Mouse (Mus musculus) forebrain, embryonic 12.5 days (tissue): Measurements from ENCODE around the gene Slc26a3. TPM values are rescaled to one million over a fixed set of nuclear protein-coding genes. Genes with fewer than 3 reads are reported as not detected.
"Not testable (repeated sequence)": the region's sequence is repeated elsewhere in the genome, so short reads cannot be mapped to it uniquely, and the experiment has no call there.

ENCODE experiments used
- ATAC-seq: fragments of 200-750 bp; cut with Nextera tagmentation; 2 replicates; pipeline ENCODE4 v1.8.0; 2017; ENCODE audit warnings: moderate TSS enrichment; ENCODE audit not compliant: low FRiP score
- H3K27ac ChIP-seq: fragments of 300-500 bp; sonication (generic); 2 replicates; pipeline ENCODE4 v1.5.1; 2016; ENCODE audit warnings: mild to moderate bottlenecking
- H3K27me3 ChIP-seq: fragments of 300-500 bp; sonication (generic); 2 replicates; pipeline ENCODE4 v1.6.1; 2016; ENCODE audit warnings: mild to moderate bottlenecking
- H3K36me3 ChIP-seq: fragments of 300-500 bp; sonication (generic); replicated peaks from 2 replicates; pipeline ENCODE4 v1.6.1; 2016; ENCODE audit warnings: mild to moderate bottlenecking
- H3K4me1 ChIP-seq: fragments of 300-500 bp; sonication (generic); 2 replicates; pipeline ENCODE4 v1.6.1; 2016
- H3K4me2 ChIP-seq: fragments of 300-500 bp; sonication (generic); 2 replicates; pipeline ENCODE4 v1.6.1; 2016; ENCODE audit warnings: mild to moderate bottlenecking, moderate library complexity
- H3K4me3 ChIP-seq: fragments of 300-500 bp; sonication (generic); replicated peaks from 2 replicates; pipeline ENCODE4 v1.5.1; 2016; ENCODE audit warnings: mild to moderate bottlenecking
- H3K9ac ChIP-seq: fragments of 300-500 bp; sonication (generic); 2 replicates; pipeline ENCODE4 v1.6.1; 2016; ENCODE audit warnings: mild to moderate bottlenecking
- H3K9me3 ChIP-seq: fragments of 300-500 bp; sonication (generic); 2 replicates; pipeline ENCODE4 v1.6.1; 2016
- WGBS: fragments of 180-500 bp; shearing (Covaris S2); methylation state at CpG from one replicate; pipeline ENCODE4 v1.1.7; 2016; 5-methylcytosine and 5-hydroxymethylcytosine counted together
- polyA plus RNA-seq: library from polyadenylated mRNA; unstranded; fragments of >200 nt; fragmentation: Nextera tagmentation; extraction: Ambion mirVana; gene quantifications from 2 replicates; pipeline ENCODE4 v1.2.1, GENCODE M21; 2016

The Slc26a3 gene
- polyA plus RNA-seq, 1 experiment from 2014 or later, result 0.06 TPM

DNA sequence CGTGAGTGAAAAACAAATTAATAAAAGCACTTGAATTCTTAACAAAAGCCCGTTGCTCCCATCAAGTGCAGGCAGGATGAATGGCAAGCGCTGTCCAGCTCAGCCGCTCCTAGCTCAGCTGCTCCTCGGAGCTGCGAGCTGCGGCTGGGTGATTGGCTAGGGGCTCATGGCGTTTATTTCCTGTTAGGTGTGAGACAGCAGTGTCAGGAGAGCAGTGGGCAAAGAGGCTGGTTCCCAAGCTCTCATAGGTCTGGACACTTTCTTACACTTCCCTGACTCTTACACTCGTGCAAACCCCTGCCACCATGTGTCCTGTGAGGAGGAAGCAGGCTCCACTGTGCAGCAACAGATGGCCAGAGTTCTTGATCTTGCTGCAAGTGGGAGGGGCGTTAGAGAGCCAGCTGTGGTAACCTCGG, 53.5 kb downstream of the Slc26a3 start:
- H3K4me2 ChIP-seq, result peak overlapping the region; percentile 46
- H3K4me1 ChIP-seq, result peaks cover 7% of the 10 kb centered on the region; the same call in 1 of the 2 replicates
- H3K9me3 ChIP-seq, result no peaks in the 10 kb centered on the region
- peaks cover 6% of the 10 kb centered on the region; the same call in 1 of the 2 replicates for H3K27me3 ChIP-seq
- no peak overlapping the region for H3K27ac ChIP-seq
- peak; percentile 65 for ATAC-seq
- no peaks in the 10 kb centered on the region for H3K36me3 ChIP-seq
- WGBS, result 2% methylated on average over 11 of the region's 11 CpGs
- H3K4me3 ChIP-seq, result peak overlapping the region; percentile 20
- H3K9ac ChIP-seq, result no peak overlapping the region

- Histone ChIP-seq H3K36me3 (no peaks in the 10 kb centered on the region), H3K4me2 (no peak overlapping the region), H3K27me3 (peaks cover 6% of the 10 kb centered on the region; the same call in 1 of the 2 replicates), H3K9me3 (no peaks in the 10 kb centered on the region), H3K4me1 (peaks cover 7% of the 10 kb centered on the region; the same call in 1 of the 2 replicates), H3K4me3 (no peak overlapping the region), H3K9ac (no peak overlapping the region), H3K27ac (no peak overlapping the region)
- WGBS, result 79% methylated on average over 6 of the region's 6 CpGs
- ATAC-seq, result no peak
Observed at GRCm38 (mm10) chr12:31444827-31445226, 54.2 kb downstream of the Slc26a3 start.

DNA sequence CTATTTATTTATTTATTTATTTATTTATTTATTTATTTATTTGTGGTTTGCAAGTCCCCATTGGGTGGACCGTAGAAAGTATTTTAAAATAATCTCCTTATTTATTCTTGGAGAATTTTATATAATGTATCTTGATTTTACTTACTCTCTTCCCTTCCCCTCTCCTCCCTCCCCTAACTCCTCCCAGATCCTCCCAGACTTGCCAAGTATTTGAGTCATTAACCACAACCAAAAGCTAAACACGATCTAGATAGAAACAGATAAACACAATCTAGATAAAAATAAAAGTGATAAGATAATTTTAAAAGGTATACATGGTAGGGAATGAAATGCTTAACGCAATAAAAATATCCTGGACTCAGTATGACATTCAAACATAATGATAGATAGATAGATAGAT, 58.7 kb downstream of the Slc26a3 start:
- H3K9ac ChIP-seq, result no peak overlapping the region
- 92% methylated on average over 3 of the region's 3 CpGs for WGBS
- peaks cover under 1% of the 10 kb centered on the region; the same call in 1 of the 2 replicates for H3K4me1 ChIP-seq
- H3K4me3 ChIP-seq, result no peak overlapping the region
- no peaks in the 10 kb centered on the region for H3K9me3 ChIP-seq
- H3K36me3 ChIP-seq, result no peaks in the 10 kb centered on the region
- no peak for ATAC-seq
- no peak overlapping the region for H3K27ac ChIP-seq
- H3K4me2 ChIP-seq, result no peak overlapping the region
- no peaks in the 10 kb centered on the region for H3K27me3 ChIP-seq

- Histone ChIP-seq H3K4me1 (no peaks in the 10 kb centered on the region), H3K4me2 (no peak overlapping the region), H3K4me3 (no peak overlapping the region), H3K27me3 (no peaks in the 10 kb centered on the region), H3K27ac (no peak overlapping the region), H3K9me3 (no peaks in the 10 kb centered on the region), H3K36me3 (no peaks in the 10 kb centered on the region), H3K9ac (no peak overlapping the region)
- WGBS, result 88% methylated on average over 9 of the region's 9 CpGs
- ATAC-seq, result no peak
Observed at GRCm38 (mm10) chr12:31456271-31456670, 65.6 kb downstream of the Slc26a3 start.

GRCm38 (mm10) chr12:31458474-31458873, 67.8 kb downstream of the Slc26a3 start:
- Histone ChIP-seq H3K4me3 (no peak overlapping the region), H3K4me1 (no peaks in the 10 kb centered on the region), H3K4me2 (no peak overlapping the region), H3K9ac (no peak overlapping the region), H3K9me3 (no peaks in the 10 kb centered on the region), H3K27me3 (no peaks in the 10 kb centered on the region), H3K27ac (no peak overlapping the region), H3K36me3 (no peaks in the 10 kb centered on the region)
- no peak for ATAC-seq
- 77% methylated on average over 4 of the region's 4 CpGs for WGBS

GRCm38 (mm10) chr12:31460270-31460669, 69.6 kb downstream of the Slc26a3 start:
- H3K4me1 ChIP-seq, H3K9ac ChIP-seq, ATAC-seq, H3K9me3 ChIP-seq, H3K27ac ChIP-seq, H3K4me2 ChIP-seq, H3K4me3 ChIP-seq, H3K36me3 ChIP-seq, H3K27me3 ChIP-seq: not testable (repeated sequence)
- WGBS, result 55% methylated on average over 3 of the region's 3 CpGs

- 93% methylated on average over 9 of the region's 9 CpGs for WGBS
- H3K27ac ChIP-seq, result no peak overlapping the region
- no peaks in the 10 kb centered on the region for H3K4me1 ChIP-seq
- H3K9me3 ChIP-seq, result no peaks in the 10 kb centered on the region
- ATAC-seq, result no peak
- no peak overlapping the region for H3K4me3 ChIP-seq
- H3K36me3 ChIP-seq, result no peaks in the 10 kb centered on the region
- no peaks in the 10 kb centered on the region for H3K27me3 ChIP-seq
- no peak overlapping the region for H3K4me2 ChIP-seq
- H3K9ac ChIP-seq, result no peak overlapping the region
Observed at GRCm38 (mm10) chr12:31461371-31461770, 70.7 kb downstream of the Slc26a3 start.

DNA sequence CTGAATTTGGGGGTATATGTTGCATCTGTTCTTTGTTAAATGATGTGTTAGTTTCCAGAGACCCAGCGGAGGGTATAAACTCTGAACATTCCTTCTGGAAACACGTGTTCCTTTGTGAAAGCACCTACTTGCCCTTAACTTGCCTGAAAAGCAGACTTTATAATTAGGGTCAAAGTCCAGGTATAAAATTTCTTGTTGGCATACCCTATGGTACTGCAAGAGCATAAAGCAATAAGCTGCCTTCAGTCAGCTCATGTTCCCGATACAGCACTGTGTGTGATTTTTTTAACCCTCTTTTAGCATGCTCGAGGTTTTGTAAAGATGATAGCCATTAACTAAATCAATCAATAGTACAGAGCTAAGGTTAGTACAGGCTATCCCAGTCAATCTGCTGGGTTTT, 71.9 kb downstream of the Slc26a3 start:
- Histone ChIP-seq H3K4me3 (no peak overlapping the region), H3K4me2 (no peak overlapping the region), H3K4me1 (no peaks in the 10 kb centered on the region), H3K36me3 (no peaks in the 10 kb centered on the region), H3K27ac (no peak overlapping the region), H3K27me3 (no peaks in the 10 kb centered on the region), H3K9me3 (no peaks in the 10 kb centered on the region), H3K9ac (no peak overlapping the region)
- no peak for ATAC-seq
- WGBS, result 86% methylated on average over 4 of the region's 4 CpGs

GRCm38 (mm10) chr12:31478182-31478581, 87.5 kb downstream of the Slc26a3 start:
- H3K4me3 ChIP-seq, ATAC-seq, H3K4me1 ChIP-seq, H3K9me3 ChIP-seq, H3K36me3 ChIP-seq, H3K4me2 ChIP-seq, H3K9ac ChIP-seq, H3K27ac ChIP-seq, H3K27me3 ChIP-seq: not testable (repeated sequence)
- 89% methylated on average over 4 of the region's 6 CpGs for WGBS

GRCm38 (mm10) chr12:31486431-31486830, 95.8 kb downstream of the Slc26a3 start:
- no peak overlapping the region for H3K4me2 ChIP-seq
- H3K27ac ChIP-seq, result no peak overlapping the region
- no peak overlapping the region for H3K4me3 ChIP-seq
- no peak overlapping the region for H3K9ac ChIP-seq
- WGBS, result 90% methylated on average over 6 of the region's 6 CpGs
- H3K27me3 ChIP-seq, result no peaks in the 10 kb centered on the region
- H3K36me3 ChIP-seq, result peaks cover 34% of the 10 kb centered on the region
- no peaks in the 10 kb centered on the region for H3K4me1 ChIP-seq
- no peak for ATAC-seq
- H3K9me3 ChIP-seq, result no peaks in the 10 kb centered on the region

DNA sequence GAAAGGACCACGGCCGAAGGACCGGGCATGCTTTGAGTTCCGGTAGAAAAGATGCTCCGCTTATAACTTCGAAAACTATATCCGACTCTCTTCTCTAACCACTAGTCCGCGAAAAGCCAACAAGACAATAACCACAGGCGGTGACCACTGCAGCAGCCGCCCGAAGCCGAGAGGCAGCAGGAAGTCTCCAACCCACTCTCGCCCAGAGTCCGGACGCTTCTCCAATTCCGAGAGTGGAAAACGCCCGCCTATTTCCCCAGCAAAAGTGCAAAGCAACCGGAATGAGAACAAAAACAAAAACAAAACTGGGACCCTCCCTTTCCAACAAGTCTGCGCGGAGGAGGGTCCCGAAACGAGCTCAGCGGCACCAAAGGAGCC, 108.3 kb downstream of the Slc26a3 start:
- Histone ChIP-seq H3K9me3 (no peaks in the 10 kb centered on the region), H3K9ac (peak overlapping the region; percentile 78), H3K27ac (peak overlapping the region; percentile 89), H3K4me2 (peak overlapping the region; percentile 85), H3K4me3 (peak overlapping the region; percentile 86), H3K27me3 (no peaks in the 10 kb centered on the region), H3K36me3 (peaks cover 6% of the 10 kb centered on the region), H3K4me1 (peaks cover 18% of the 10 kb centered on the region)
- ATAC-seq, result no peak
- WGBS, result under 1% methylated on average over 25 of the region's 25 CpGs

DNA sequence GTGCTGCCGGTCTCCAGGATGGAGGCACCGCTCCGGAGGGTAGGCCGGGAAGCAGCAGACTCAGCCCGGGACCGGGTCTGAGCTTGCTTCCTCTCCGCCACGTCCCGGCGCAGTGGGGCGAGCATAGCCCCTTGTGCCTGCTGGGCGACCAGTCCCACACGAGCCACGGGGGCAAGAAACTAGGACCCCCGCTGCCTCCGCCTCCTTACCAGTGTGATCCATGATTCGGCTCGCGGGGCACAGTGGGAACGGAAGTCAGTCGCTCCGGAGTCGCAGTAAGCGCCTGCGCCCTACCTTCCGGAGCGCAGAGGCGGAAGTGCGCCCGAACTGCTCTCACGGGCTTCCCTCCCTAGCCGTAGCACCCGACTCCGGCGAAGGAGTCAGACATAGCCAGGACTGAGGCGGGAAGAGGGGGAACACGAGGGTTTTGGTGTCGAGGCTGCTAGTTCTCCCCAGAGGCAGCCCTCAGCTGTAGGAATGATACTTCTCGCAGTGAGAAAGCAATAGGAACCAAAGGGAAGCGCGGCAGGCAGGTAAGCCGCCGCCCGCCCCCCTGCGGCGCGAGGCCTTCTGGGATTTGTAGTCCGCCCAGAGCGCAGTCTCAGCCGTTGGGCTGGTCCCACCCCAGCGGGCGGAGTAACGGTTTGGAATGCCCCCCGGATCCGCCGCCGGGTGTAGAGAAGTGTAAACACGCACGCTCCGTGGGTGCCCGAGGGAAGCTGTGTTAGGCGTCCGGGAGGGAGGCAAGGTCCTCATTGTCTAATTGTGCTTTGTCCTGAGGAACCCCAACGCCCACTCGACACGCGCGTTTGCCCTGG, 108.9 kb downstream of the Slc26a3 start, which contains the start of gene Cbll1:
Cbll1 (minus strand) TSS at position 303 of the 818 bp plus-strand sequence.
- peak within 1 kb of the TSS; percentile 85 for H3K4me2 ChIP-seq
- no peaks in the 10 kb centered on the region for H3K27me3 ChIP-seq
- H3K9me3 ChIP-seq, result no peaks in the 10 kb centered on the region
- peaks cover 18% of the 10 kb centered on the region for H3K4me1 ChIP-seq
- peak within 1 kb of the TSS; percentile 89 for H3K27ac ChIP-seq
- ATAC-seq, result peak; percentile 98
- H3K9ac ChIP-seq, result peak within 1 kb of the TSS; percentile 78
- under 1% methylated on average over 68 of the region's 68 CpGs for WGBS
- H3K36me3 ChIP-seq, result peaks cover under 1% of the 10 kb centered on the region
- peak within 1 kb of the TSS; percentile 86 for H3K4me3 ChIP-seq

GRCm38 (mm10) chr12:31500196-31500595, 109.5 kb downstream of the Slc26a3 start:
- H3K9ac ChIP-seq, result peak overlapping the region; percentile 78
- H3K27me3 ChIP-seq, result no peaks in the 10 kb centered on the region
- H3K9me3 ChIP-seq, result no peaks in the 10 kb centered on the region
- ATAC-seq, result no peak; the same call in 1 of the 2 replicates
- peaks cover 18% of the 10 kb centered on the region for H3K4me1 ChIP-seq
- WGBS, result 1% methylated on average over 12 of the region's 12 CpGs
- peak overlapping the region; percentile 86 for H3K4me3 ChIP-seq
- peak overlapping the region; percentile 85 for H3K4me2 ChIP-seq
- peak overlapping the region; percentile 89 for H3K27ac ChIP-seq
- no peaks in the 10 kb centered on the region for H3K36me3 ChIP-seq
